Mouse (Mus musculus): ENCODE results near the gene Mfsd8.
"Not testable (repeated sequence)": the region's sequence is repeated elsewhere in the genome, so short reads cannot be mapped to it uniquely, and the experiment has no call there.

Gene Mfsd8

GRCm38 (mm10) chr3:40846473-40846956 lies at the start of gene Mfsd8:
Gene Mfsd8, minus strand, starts transcription at chr3:40846886.
- DNase-seq (ENCODE audit: low spot score) = peak; percentile 82

GRCm38 (mm10) chr3:40894336-40894735 lies 47.6 kb upstream of the Mfsd8 start:
- not testable (repeated sequence) for DNase-seq (ENCODE audit: low spot score)

GRCm38 (mm10) chr3:40893816-40894258 lies 47.2 kb upstream of the Mfsd8 start:
- DNase-seq (ENCODE audit: low spot score) = peak; percentile 88

- DNase-seq (ENCODE audit: low spot score) = not testable (repeated sequence)
Observed at GRCm38 (mm10) chr3:40853123-40853738, 6.5 kb upstream of the Mfsd8 start.

- DNase-seq (ENCODE audit: low spot score) = not testable (repeated sequence)
Observed at GRCm38 (mm10) chr3:40847936-40848335, 1.2 kb upstream of the Mfsd8 start.

- peak; percentile 13 for DNase-seq (ENCODE audit: low spot score)
Observed at GRCm38 (mm10) chr3:40847018-40847417, 332 bp upstream of the Mfsd8 start.

- DNase-seq (ENCODE audit: low spot score) = not testable (repeated sequence)
Observed at GRCm38 (mm10) chr3:40846957-40847017, 101 bp upstream of the Mfsd8 start, which contains the start of gene Abhd18. Gene Abhd18, plus strand, starts transcription at chr3:40846970.

GRCm38 (mm10) chr3:40845521-40845920 lies 1.2 kb downstream of the Mfsd8 start:
- DNase-seq (ENCODE audit: low spot score) = not testable (repeated sequence)

GRCm38 (mm10) chr3:40813275-40813674 lies 33.4 kb downstream of the Mfsd8 start:
- DNase-seq (ENCODE audit: low spot score) = no peak

- DNase-seq (ENCODE audit: low spot score) = no peak
Observed at GRCm38 (mm10) chr3:40809894-40810293, 36.8 kb downstream of the Mfsd8 start.

GRCm38 (mm10) chr3:40808686-40809085 lies 38.0 kb downstream of the Mfsd8 start:
- DNase-seq (ENCODE audit: low spot score) = no peak

- no peak for DNase-seq (ENCODE audit: low spot score)
Observed at GRCm38 (mm10) chr3:40806871-40807270, 39.8 kb downstream of the Mfsd8 start.

GRCm38 (mm10) chr3:40800373-40800823 lies 46.3 kb downstream of the Mfsd8 start:
- DNase-seq (ENCODE audit: low spot score) = peak; percentile 27

- peak; percentile 83 for DNase-seq (ENCODE audit: low spot score)
Observed at GRCm38 (mm10) chr3:40799530-40800372, 46.9 kb downstream of the Mfsd8 start, which contains the start of gene Plk4. Gene Plk4, plus strand, starts transcription at chr3:40800019.

- no peak for DNase-seq (ENCODE audit: low spot score)
Observed at GRCm38 (mm10) chr3:40798500-40798899, 48.2 kb downstream of the Mfsd8 start.

GRCm38 (mm10) chr3:40798054-40798453 lies 48.6 kb downstream of the Mfsd8 start:
- DNase-seq (ENCODE audit: low spot score) = no peak

- DNase-seq (ENCODE audit: low spot score) = no peak
Observed at GRCm38 (mm10) chr3:40793783-40794182, 52.9 kb downstream of the Mfsd8 start.

Data from ovary, postnatal 10 days (tissue).